Mouse (Mus musculus) G1E (cell line): ENCODE data around the gene Dapp1.

Source experiments
- CTCF ChIP-seq: IDR thresholded peaks from 2 replicates; pipeline ENCODE4 v1.5.1; 2012; ENCODE audit warnings: low read depth, low read length, inconsistent platforms, mixed read lengths
- GATA1 ChIP-seq: IDR thresholded peaks from 2 replicates; pipeline ENCODE4 v1.6.1; 2012; ENCODE audit warnings: borderline replicate concordance, low read length, inconsistent platforms, mixed read lengths
- GATA2 ChIP-seq: IDR thresholded peaks from 2 replicates; pipeline ENCODE4 v1.6.1; 2012; ENCODE audit warnings: low read depth, low read length, inconsistent platforms, borderline replicate concordance
- POLR2AphosphoS5 ChIP-seq: IDR thresholded peaks from 2 replicates; pipeline ENCODE4 v1.6.1; 2012; ENCODE audit warnings: low read depth, low read length, inconsistent platforms; ENCODE audit not compliant: insufficient replicate concordance
- TAL1 ChIP-seq: conservative IDR thresholded peaks from 2 replicates; pipeline ENCODE4 v1.6.1; 2012; ENCODE audit warnings: low read depth, low read length, inconsistent platforms, mixed read lengths

- no peak for TF ChIP-seq CTCF
- no peak for TF ChIP-seq GATA1
- no peak for TF ChIP-seq TAL1
- TF ChIP-seq POLR2AphosphoS5, result no peak
- TF ChIP-seq GATA2, result no peak
These were observed 18.0 kb upstream of the Dapp1 start for GRCm38 (mm10) chr3:137999224-137999790.
